Mouse (Mus musculus) liver, embryonic 14.5 days (tissue): ENCODE data around the gene Amz1.

ENCODE experiments used
- CTCF ChIP-seq: IDR thresholded peaks from 2 replicates; pipeline ENCODE4 v1.5.1; 2016; ENCODE audit warnings: antibody characterized with exemption, low read depth, control low read depth
- EP300 ChIP-seq: IDR thresholded peaks from 2 replicates; pipeline ENCODE4 v1.6.1; 2016; ENCODE audit warnings: antibody characterized with exemption, low read depth

DNA sequence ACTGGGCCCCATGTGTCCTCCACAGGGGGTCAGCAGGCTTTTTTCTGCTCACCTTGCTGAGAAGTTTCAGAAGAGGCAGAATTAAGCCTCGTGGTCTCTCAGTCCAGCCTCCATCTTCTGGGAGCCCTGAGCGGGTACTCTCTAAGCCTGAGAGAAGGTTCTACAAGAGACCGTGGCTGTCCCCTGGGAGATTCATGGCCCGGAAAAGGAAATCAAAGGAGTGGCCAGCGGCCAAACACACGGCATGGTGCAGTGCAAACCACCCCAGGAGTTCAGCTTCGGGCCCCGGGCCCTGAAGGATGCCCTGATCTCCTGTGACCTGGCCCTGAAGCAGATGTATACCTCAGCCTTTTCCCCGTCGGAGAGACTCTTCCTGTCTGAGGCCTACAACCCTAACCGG is 17.1 kb downstream of the Amz1 start:
- TF ChIP-seq CTCF (no peak), EP300 (no peak)
